Mouse (Mus musculus) hindbrain, embryonic 11.5 days (tissue): Measurements from ENCODE around the gene Muc5b. TPM values are rescaled to one million over a fixed set of nuclear protein-coding genes. Genes with fewer than 3 reads are reported as not detected.
A peak's percentile ranks its signal among the peaks of the same experiment; 100 is the strongest.

Experiments
- ATAC-seq: fragments of 200-750 bp; cut with Nextera tagmentation; 2 replicates; pipeline ENCODE4 v1.8.0; 2017; ENCODE audit warnings: mild to moderate bottlenecking, moderate TSS enrichment, moderate library complexity; ENCODE audit not compliant: low FRiP score
- DNase-seq: peaks from one replicate; pipeline ENCODE4 v3.0.0-alpha.2; 2015; ENCODE audit warnings: low spot score
- H3K27ac ChIP-seq: fragments of 300-500 bp; sonication (generic); 2 replicates; pipeline ENCODE4 v1.5.1; 2014; ENCODE audit warnings: mild to moderate bottlenecking, low read depth, low read length
- H3K27me3 ChIP-seq: fragments of 300-500 bp; sonication (generic); 2 replicates; pipeline ENCODE4 v1.6.1; 2014; ENCODE audit warnings: mild to moderate bottlenecking, low read length, moderate library complexity, mixed read lengths; ENCODE audit not compliant: control insufficient read depth, insufficient read depth
- H3K36me3 ChIP-seq: fragments of 300-500 bp; sonication (generic); 2 replicates; pipeline ENCODE4 v1.6.1; 2014; ENCODE audit warnings: mild to moderate bottlenecking, low read length, moderate library complexity, mixed read lengths; ENCODE audit not compliant: control insufficient read depth, insufficient read depth
- H3K4me1 ChIP-seq: fragments of 300-500 bp; sonication (generic); replicated peaks from 2 replicates; pipeline ENCODE4 v1.6.1; 2014; ENCODE audit warnings: low read length, mixed read lengths; ENCODE audit not compliant: control insufficient read depth, insufficient read depth
- H3K4me2 ChIP-seq: fragments of 300-500 bp; sonication (generic); replicated peaks from 2 replicates; pipeline ENCODE4 v1.6.1; 2014; ENCODE audit warnings: mild to moderate bottlenecking, low read depth, low read length
- H3K4me3 ChIP-seq: fragments of 300-500 bp; sonication (generic); 2 replicates; pipeline ENCODE4 v1.5.1; 2014; ENCODE audit warnings: low read depth, low read length
- H3K9ac ChIP-seq: fragments of 300-500 bp; sonication (generic); 2 replicates; pipeline ENCODE4 v1.6.1; 2014; ENCODE audit warnings: low read depth, low read length
- H3K9me3 ChIP-seq: fragments of 300-500 bp; sonication (generic); 2 replicates; pipeline ENCODE4 v1.6.1; 2016; ENCODE audit warnings: low read length; ENCODE audit not compliant: control insufficient read depth
- WGBS: fragments of 180-500 bp; shearing (Covaris S2); extraction: QIAGEN DNeasy Blood & Tissue Kit; methylation state at CpG from one replicate; pipeline ENCODE4 v1.1.7; 2014; 5-methylcytosine and 5-hydroxymethylcytosine counted together
- polyA plus RNA-seq: library from polyadenylated mRNA; unstranded; fragments of >200 nt; fragmentation: Nextera tagmentation; extraction: Ambion mirVana; gene quantifications from 2 replicates; pipeline ENCODE4 v1.2.1, GENCODE M21; 2014

Gene Muc5b
- polyA plus RNA-seq, 1 experiment from 2014 or later: 0.05 TPM

GRCm38 (mm10) chr7:141818267-141818666 is 20.6 kb upstream of the Muc5b start:
- no peak overlapping the region for H3K4me3 ChIP-seq
- H3K4me1 ChIP-seq: 0 out of 2 replicates have a peak, but pooled peaks cover 2% of the 10 kb centered on the region
- DNase-seq: peak; percentile 4
- H3K27ac ChIP-seq: no peak overlapping the region
- no peaks in the 10 kb centered on the region for H3K36me3 ChIP-seq
- H3K27me3 ChIP-seq: no peaks in the 10 kb centered on the region
- H3K9me3 ChIP-seq: no peaks in the 10 kb centered on the region
- H3K4me2 ChIP-seq: no peak overlapping the region
- H3K9ac ChIP-seq: no peak overlapping the region
- no peak for ATAC-seq
- WGBS: 86% methylated on average over 3 of the region's 3 CpGs

DNA sequence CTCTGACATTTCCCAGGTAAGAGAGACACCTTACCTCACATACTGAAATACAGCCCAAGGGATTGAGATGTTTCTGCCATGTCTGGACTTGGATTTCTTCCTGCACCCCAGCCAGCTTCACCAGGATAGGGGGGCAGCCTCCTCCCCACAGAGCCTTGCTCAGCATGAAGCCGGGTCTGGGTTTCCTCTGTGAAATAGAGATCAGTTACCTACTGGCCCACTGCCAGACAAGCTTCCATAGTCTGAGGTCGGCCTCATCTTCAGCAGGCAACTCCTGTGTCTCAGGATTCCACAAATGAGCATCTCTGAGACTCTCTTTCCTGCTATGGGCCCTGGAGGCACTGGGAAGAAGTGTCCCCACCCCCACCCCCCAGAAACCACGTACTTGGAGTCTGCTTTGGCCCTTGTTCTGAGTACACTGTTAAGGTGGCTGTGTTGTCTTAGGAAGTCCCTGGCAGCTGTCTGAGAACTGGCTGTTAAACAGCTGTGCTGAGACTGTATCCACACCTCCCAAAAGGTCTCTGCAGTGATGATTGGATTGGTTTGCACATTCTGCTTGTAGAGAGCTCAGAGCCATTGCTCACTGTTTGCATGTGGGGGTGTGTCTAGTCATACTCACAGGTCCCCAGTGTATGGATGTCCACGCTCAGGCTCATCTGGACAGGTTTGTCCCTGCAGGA is 16.1 kb upstream of the Muc5b start:
- no peak overlapping the region for H3K4me2 ChIP-seq
- H3K27me3 ChIP-seq: no peaks in the 10 kb centered on the region
- H3K4me3 ChIP-seq: no peak overlapping the region
- H3K27ac ChIP-seq: no peak overlapping the region
- 72% methylated on average over 4 of the region's 4 CpGs for WGBS
- no peaks in the 10 kb centered on the region for H3K4me1 ChIP-seq
- no peak overlapping the region for H3K9ac ChIP-seq
- ATAC-seq (no peak), DNase-seq (no peak)
- H3K9me3 ChIP-seq: no peaks in the 10 kb centered on the region
- no peaks in the 10 kb centered on the region for H3K36me3 ChIP-seq

DNA sequence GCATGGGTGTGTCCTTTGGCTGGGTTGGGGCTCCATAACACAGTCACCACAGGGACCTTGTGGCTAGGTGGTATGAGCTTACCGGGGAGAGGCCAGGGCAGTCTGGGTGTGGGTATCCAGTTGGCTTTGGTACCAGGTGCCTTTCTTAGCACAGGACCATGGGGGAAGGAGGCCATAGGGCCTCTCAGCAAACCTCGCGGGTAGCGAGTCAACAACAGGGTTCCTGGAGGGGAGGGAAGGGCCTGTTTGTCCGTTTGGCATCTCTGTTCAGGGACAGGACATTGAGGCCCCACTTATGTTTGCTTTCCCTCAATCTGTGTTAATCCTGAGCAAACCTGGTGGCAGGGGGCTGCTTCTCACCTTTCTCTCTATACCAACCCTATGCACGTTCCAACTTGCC is 15.2 kb upstream of the Muc5b start:
- Histone ChIP-seq H3K4me2 (no peak overlapping the region), H3K4me3 (no peak overlapping the region), H3K9me3 (no peaks in the 10 kb centered on the region), H3K27me3 (no peaks in the 10 kb centered on the region), H3K4me1 (no peaks in the 10 kb centered on the region), H3K27ac (no peak overlapping the region), H3K9ac (no peak overlapping the region), H3K36me3 (no peaks in the 10 kb centered on the region)
- ATAC-seq: no peak
- 76% methylated on average over 6 of the region's 6 CpGs for WGBS
- no peak for DNase-seq

GRCm38 (mm10) chr7:141824398-141824797 is 14.5 kb upstream of the Muc5b start:
- Histone ChIP-seq H3K27me3 (no peaks in the 10 kb centered on the region), H3K27ac (no peak overlapping the region), H3K4me3 (no peak overlapping the region), H3K9me3 (no peaks in the 10 kb centered on the region), H3K9ac (no peak overlapping the region), H3K4me2 (no peak overlapping the region), H3K4me1 (no peaks in the 10 kb centered on the region), H3K36me3 (no peaks in the 10 kb centered on the region)
- ATAC-seq (no peak), DNase-seq (no peak)
- WGBS: 87% methylated on average over 9 of the region's 9 CpGs

DNA sequence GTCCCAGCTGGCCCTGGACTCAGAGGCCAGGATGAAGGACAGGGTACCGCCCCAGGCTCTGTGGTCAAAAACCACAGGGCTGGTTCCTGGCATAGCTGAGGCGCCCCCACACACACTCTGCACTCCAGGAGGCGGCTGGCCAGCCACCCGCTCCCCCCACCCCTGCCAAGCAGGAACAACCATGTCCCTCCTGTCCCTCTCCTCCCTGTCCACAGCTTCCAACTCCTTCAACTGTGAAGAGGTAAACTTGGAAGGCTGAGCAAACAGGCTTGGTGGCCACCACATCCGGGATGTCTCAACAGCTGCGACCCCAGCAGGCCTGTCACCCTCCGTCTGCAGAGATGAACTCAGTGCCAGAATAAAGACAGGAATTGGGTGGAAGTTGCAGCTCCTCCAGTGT is 2.9 kb upstream of the Muc5b start:
- no peak overlapping the region for H3K4me2 ChIP-seq
- no peaks in the 10 kb centered on the region for H3K36me3 ChIP-seq
- H3K9ac ChIP-seq: no peak overlapping the region
- H3K9me3 ChIP-seq: no peaks in the 10 kb centered on the region
- no peak for ATAC-seq
- no peak overlapping the region for H3K27ac ChIP-seq
- no peaks in the 10 kb centered on the region for H3K27me3 ChIP-seq
- WGBS: 83% methylated on average over 7 of the region's 7 CpGs
- H3K4me1 ChIP-seq: no peaks in the 10 kb centered on the region; the same call in 1 of the 2 replicates
- no peak for DNase-seq
- H3K4me3 ChIP-seq: no peak overlapping the region

- WGBS: 82% methylated on average over 8 of the region's 8 CpGs
- Histone ChIP-seq H3K9me3 (no peaks in the 10 kb centered on the region), H3K36me3 (no peaks in the 10 kb centered on the region), H3K27ac (no peak overlapping the region), H3K9ac (no peak overlapping the region), H3K4me2 (no peak overlapping the region), H3K4me3 (no peak overlapping the region), H3K4me1 (no peaks in the 10 kb centered on the region; the same call in 1 of the 2 replicates), H3K27me3 (no peaks in the 10 kb centered on the region)
- ATAC-seq: no peak
- DNase-seq: no peak
These were observed 2.4 kb upstream of the Muc5b start for GRCm38 (mm10) chr7:141836423-141836822.

DNA sequence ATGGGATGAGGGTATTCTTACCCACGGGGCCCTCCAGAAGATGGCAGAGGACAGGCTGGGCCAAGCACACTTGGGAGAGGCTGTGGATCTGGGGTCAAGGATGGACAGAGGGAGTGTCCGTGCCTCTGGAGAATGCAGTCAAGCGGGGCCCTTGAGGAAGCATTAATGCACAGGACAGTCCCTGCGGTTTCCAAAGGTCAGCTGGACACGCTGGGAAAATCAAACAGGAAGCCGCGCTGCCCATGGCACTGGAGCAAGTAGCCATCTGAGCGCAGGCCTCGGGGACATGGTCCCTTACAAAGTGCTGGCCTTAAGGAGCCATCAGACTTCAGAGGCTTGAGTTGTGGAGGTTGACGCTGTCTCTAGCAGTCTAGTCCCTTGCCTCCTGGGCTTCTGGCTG is 1.5 kb downstream of the Muc5b start:
- no peaks in the 10 kb centered on the region for H3K9me3 ChIP-seq
- no peaks in the 10 kb centered on the region for H3K36me3 ChIP-seq
- no peak overlapping the region for H3K4me3 ChIP-seq
- H3K27ac ChIP-seq: no peak overlapping the region
- H3K4me2 ChIP-seq: no peak overlapping the region
- WGBS: 83% methylated on average over 10 of the region's 10 CpGs
- no peaks in the 10 kb centered on the region for H3K27me3 ChIP-seq
- no peak overlapping the region for H3K9ac ChIP-seq
- no peaks in the 10 kb centered on the region; the same call in 1 of the 2 replicates for H3K4me1 ChIP-seq
- no peak for ATAC-seq
- no peak for DNase-seq

- ATAC-seq: no peak
- Histone ChIP-seq H3K4me3 (no peak overlapping the region), H3K36me3 (no peaks in the 10 kb centered on the region), H3K9me3 (no peaks in the 10 kb centered on the region), H3K27ac (no peak overlapping the region), H3K4me1 (no peaks in the 10 kb centered on the region), H3K27me3 (no peaks in the 10 kb centered on the region), H3K4me2 (no peak overlapping the region), H3K9ac (no peak overlapping the region)
- DNase-seq: no peak
- WGBS: 88% methylated on average over 4 of the region's 4 CpGs
These were observed 22.2 kb downstream of the Muc5b start for GRCm38 (mm10) chr7:141861046-141861445.

GRCm38 (mm10) chr7:141869644-141870043 is 30.8 kb downstream of the Muc5b start:
- Histone ChIP-seq H3K36me3 (no peaks in the 10 kb centered on the region; the same call in 1 of the 2 replicates), H3K27me3 (no peaks in the 10 kb centered on the region), H3K4me2 (no peak overlapping the region), H3K4me1 (no peaks in the 10 kb centered on the region), H3K27ac (no peak overlapping the region), H3K4me3 (no peak overlapping the region), H3K9ac (no peak overlapping the region), H3K9me3 (no peaks in the 10 kb centered on the region)
- 82% methylated on average over 5 of the region's 5 CpGs for WGBS
- ATAC-seq (no peak), DNase-seq (no peak)
